Mouse (Mus musculus) monocyte, adult 2 months (primary cell): Measurements from ENCODE around the gene Plce1.
"Not testable (repeated sequence)": the region's sequence is repeated elsewhere in the genome, so short reads cannot be mapped to it uniquely, and the experiment has no call there.

Source experiments
- DNase-seq, 2 experiments: peaks; one replicate each; pipeline ENCODE4 v3.0.0; 2022; ENCODE audit warnings: low spot score in 2 of 2, low read depth in 1 of 2

Plce1 gene

GRCm38 (mm10) chr19:38488103-38488912, 7.4 kb downstream of the Plce1 start:
- no peak for DNase-seq

GRCm38 (mm10) chr19:38498233-38498632, 17.3 kb downstream of the Plce1 start:
- DNase-seq = no peak

GRCm38 (mm10) chr19:38504597-38504996, 23.7 kb downstream of the Plce1 start:
- DNase-seq = no peak

GRCm38 (mm10) chr19:38506131-38506530, 25.2 kb downstream of the Plce1 start:
- DNase-seq = no peak

- no peak for DNase-seq
Observed at GRCm38 (mm10) chr19:38507251-38507965, 26.5 kb downstream of the Plce1 start.

GRCm38 (mm10) chr19:38507966-38508625, 27.2 kb downstream of the Plce1 start:
- no peak for DNase-seq

- DNase-seq = no peak
Observed at GRCm38 (mm10) chr19:38514417-38515184, 33.7 kb downstream of the Plce1 start.

- DNase-seq = no peak
Observed at GRCm38 (mm10) chr19:38526855-38527254, 45.9 kb downstream of the Plce1 start.

- no peak for DNase-seq
Observed at GRCm38 (mm10) chr19:38527475-38527874, 46.6 kb downstream of the Plce1 start.

GRCm38 (mm10) chr19:38533230-38533629, 52.3 kb downstream of the Plce1 start:
- DNase-seq = no peak

GRCm38 (mm10) chr19:38539338-38539737, 58.4 kb downstream of the Plce1 start:
- DNase-seq = no peak

GRCm38 (mm10) chr19:38540549-38540948, 59.6 kb downstream of the Plce1 start:
- DNase-seq = no peak

- DNase-seq = no peak
Observed at GRCm38 (mm10) chr19:38549487-38550058, 68.7 kb downstream of the Plce1 start.

GRCm38 (mm10) chr19:38553551-38553950, 72.6 kb downstream of the Plce1 start:
- no peak for DNase-seq

- no peak for DNase-seq
Observed at GRCm38 (mm10) chr19:38555399-38555798, 74.5 kb downstream of the Plce1 start.

- no peak for DNase-seq
Observed at GRCm38 (mm10) chr19:38558816-38559215, 77.9 kb downstream of the Plce1 start.

GRCm38 (mm10) chr19:38561887-38562286, 81.0 kb downstream of the Plce1 start:
- not testable (repeated sequence) for DNase-seq

GRCm38 (mm10) chr19:38566156-38566555, 85.2 kb downstream of the Plce1 start:
- no peak for DNase-seq

GRCm38 (mm10) chr19:38566752-38567151, 85.8 kb downstream of the Plce1 start:
- no peak for DNase-seq

- DNase-seq = no peak
Observed at GRCm38 (mm10) chr19:38567331-38567730, 86.4 kb downstream of the Plce1 start.
